Comparison of ENCODE assay signal across 14 mouse cellular contexts in genomic region chr19:49423059-49423900, GRCm38 (mm10).
DNase-seq lines count a peak whose midpoint lies in the region; ATAC-seq and TF ChIP-seq lines count a peak whose summit lies in the region.
"Had no signal": no experiment of that assay in that cellular context is flagged by ENCODE, and none has a peak within 500 bp of the region (broad histone marks: within the 10 kb centered on the region; RNA-seq: fewer than 3 reads in every experiment).

No protein-coding gene starts in this region.

- H3K36me3 ChIP-seq in liver, adult 2 months (ENCODE audit: control insufficient read depth, insufficient read depth, low read length), result no peaks in the 10 kb centered on the region
- H3K36me3 ChIP-seq in liver, embryonic 12.5 days, result no peaks in the 10 kb centered on the region
- H3K36me3 ChIP-seq in neural tube, embryonic 15.5 days, result no peaks in the 10 kb centered on the region

- no peak for TF ChIP-seq CTCF in liver, adult 2 months (IDR thresholded peaks at IDR 0.05; ENCODE audit: low read depth, low read length)

- DNase-seq in gastrocnemius, adult 18-20 months (ENCODE audit: low spot score), result peak; percentile 23
- DNase-seq in gastrocnemius, adult 8-10 months (ENCODE audit: low spot score in 2 of 2), result no peak
- DNase-seq in liver, adult 2 months (ENCODE audit: extremely low read depth, low read depth, low spot score), result peak; percentile 99
- DNase-seq in forelimb bud, embryonic 11.5 days (ENCODE audit: low read depth, low spot score), result peak; percentile 5
- no peak for DNase-seq in embryo, embryonic 10.5 days (ENCODE audit: low spot score)
- DNase-seq: cerebellum, postnatal 10 days; heart, adult 11 months; kidney, adult 11 months had no signal

- ATAC-seq in liver, embryonic 12.5 days, result no peak
- ATAC-seq in neural tube, embryonic 15.5 days (ENCODE audit: low FRiP score), result no peak
- ATAC-seq: hindbrain, postnatal 0 days; midbrain, embryonic 16.5 days had no signal

- H3K4me1 ChIP-seq in liver, adult 2 months (ENCODE audit: control insufficient read depth, insufficient read depth, low read length), result peaks cover 5% of the 10 kb centered on the region
- H3K4me1 ChIP-seq in liver, embryonic 12.5 days, result no peaks in the 10 kb centered on the region
- H3K4me1 ChIP-seq in neural tube, embryonic 15.5 days, result peaks cover 16% of the 10 kb centered on the region

- H3K27ac ChIP-seq in liver, adult 2 months (replicated peaks; ENCODE audit: insufficient read depth, low read depth, low read length), result peak overlapping the region; percentile 56
- no peak overlapping the region for H3K27ac ChIP-seq in liver, embryonic 12.5 days
- H3K27ac ChIP-seq in neural tube, embryonic 15.5 days (replicated peaks), result peak overlapping the region; percentile 35
- H3K27ac ChIP-seq: hindbrain, postnatal 0 days; kidney, postnatal 0 days had no signal

- 32% methylated on average over 7 of the region's 7 CpGs for WGBS in liver, adult 2 months
- WGBS in liver, embryonic 12.5 days (ENCODE audit: insufficient replicate concordance), result 65% methylated on average over 7 of the region's 7 CpGs
- WGBS in neural tube, embryonic 15.5 days, result 46% methylated on average over 7 of the region's 7 CpGs

- H3K9ac ChIP-seq in liver, adult 2 months (ENCODE audit: low read depth, low read length), result no peak overlapping the region
- no peak overlapping the region for H3K9ac ChIP-seq in liver, embryonic 12.5 days
- no peak overlapping the region for H3K9ac ChIP-seq in neural tube, embryonic 15.5 days (replicated peaks)

- no peak overlapping the region for H3K4me3 ChIP-seq in liver, adult 2 months (ENCODE audit: insufficient read depth, low read depth, low read length)
- no peak overlapping the region for H3K4me3 ChIP-seq in liver, embryonic 12.5 days
- H3K4me3 ChIP-seq in neural tube, embryonic 15.5 days (replicated peaks), result no peak overlapping the region

- H3K79me2 ChIP-seq in liver, adult 2 months (ENCODE audit: control insufficient read depth, insufficient read depth, low read length), result no peaks in the 10 kb centered on the region

- H3K4me2 ChIP-seq in liver, embryonic 12.5 days, result no peak overlapping the region
- no peak overlapping the region for H3K4me2 ChIP-seq in neural tube, embryonic 15.5 days
- H3K4me2 ChIP-seq: liver, embryonic 11.5 days had no signal

- no peaks in the 10 kb centered on the region for H3K9me3 ChIP-seq in liver, embryonic 12.5 days (replicated peaks)
- H3K9me3 ChIP-seq in neural tube, embryonic 15.5 days (replicated peaks), result no peaks in the 10 kb centered on the region

- TF ChIP-seq POLR2A in liver, adult 2 months (IDR thresholded peaks at IDR 0.05; ENCODE audit: extremely low read depth, insufficient read depth, low read length), result no peak

- no peaks in the 10 kb centered on the region for H3K27me3 ChIP-seq in liver, adult 2 months (ENCODE audit: control insufficient read depth, insufficient read depth, low read length)
- H3K27me3 ChIP-seq in liver, embryonic 12.5 days (replicated peaks), result no peaks in the 10 kb centered on the region
- H3K27me3 ChIP-seq in neural tube, embryonic 15.5 days (replicated peaks), result no peaks in the 10 kb centered on the region

Comparison
In these comparisons a context has a peak if more than half of its experiments do, and no peak if none do; other contexts are left out.
1. DNase-seq: peak in gastrocnemius, adult 18-20 months (single experiment), liver, adult 2 months (single experiment) and forelimb bud, embryonic 11.5 days (single experiment); none in gastrocnemius, adult 8-10 months (0 of 2) and embryo, embryonic 10.5 days (single experiment).